Comparison of ENCODE assay signal across 24 mouse cellular contexts in the genomic region with DNA sequence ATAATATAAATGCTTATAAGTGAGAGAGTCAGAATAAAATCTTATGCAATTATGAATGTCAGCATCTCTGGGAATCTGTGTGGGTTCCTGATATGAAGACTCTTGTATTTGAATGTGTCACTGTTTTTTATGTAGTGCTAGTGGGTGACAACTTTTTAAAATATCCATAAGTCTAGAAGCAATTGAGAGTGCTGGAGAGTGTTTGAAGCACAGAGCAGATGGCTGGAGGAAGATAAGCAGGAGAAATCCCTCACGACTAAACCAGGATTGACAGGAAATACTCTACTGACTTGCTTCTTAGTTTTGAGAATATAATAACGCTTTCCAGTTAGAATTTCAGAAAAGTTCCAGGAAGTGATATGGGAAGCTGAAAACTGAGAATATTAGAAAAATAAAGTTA.
DNase-seq lines count a peak whose midpoint lies in the region; ATAC-seq lines count a peak whose summit lies in the region.
"Had no signal": no experiment of that assay in that cellular context is flagged by ENCODE, and none has a peak within 500 bp of the region (broad histone marks: within the 10 kb centered on the region; RNA-seq: fewer than 3 reads in every experiment).

No protein-coding gene starts in this region.

- H3K4me1 ChIP-seq in midbrain, embryonic 11.5 days (ENCODE audit: control insufficient read depth, insufficient read depth, low read length): no peaks in the 10 kb centered on the region
- H3K4me1 ChIP-seq in midbrain, embryonic 10.5 days: no peaks in the 10 kb centered on the region
- H3K4me1 ChIP-seq: embryonic facial prominence, embryonic 12.5 days; heart, embryonic 15.5 days; hindbrain, embryonic 13.5 days had no signal

- intact Hi-C loops in left cerebral cortex, postnatal 14 days (cut with DNase I): no loop called here

- H3K4me3 ChIP-seq in midbrain, embryonic 11.5 days (ENCODE audit: low read depth, low read length): no peak overlapping the region
- H3K4me3 ChIP-seq in midbrain, embryonic 10.5 days: no peak overlapping the region
- H3K4me3 ChIP-seq: embryonic facial prominence, embryonic 12.5 days; heart, adult 2 months; heart, embryonic 15.5 days; hindbrain, embryonic 13.5 days had no signal

- no peaks in the 10 kb centered on the region for H3K9me3 ChIP-seq in midbrain, embryonic 11.5 days (ENCODE audit: control insufficient read depth, low read length)
- no peaks in the 10 kb centered on the region for H3K9me3 ChIP-seq in midbrain, embryonic 10.5 days (replicated peaks)
- H3K9me3 ChIP-seq: embryonic facial prominence, embryonic 12.5 days; heart, embryonic 15.5 days; hindbrain, embryonic 13.5 days had no signal

- H3K9ac ChIP-seq in midbrain, embryonic 11.5 days (ENCODE audit: low read length): no peak overlapping the region
- H3K9ac ChIP-seq: embryonic facial prominence, embryonic 12.5 days; heart, embryonic 15.5 days; hindbrain, embryonic 13.5 days had no signal

- no peaks in the 10 kb centered on the region for H3K27me3 ChIP-seq in midbrain, embryonic 11.5 days (ENCODE audit: control insufficient read depth, insufficient read depth, low read length)
- no peaks in the 10 kb centered on the region for H3K27me3 ChIP-seq in midbrain, embryonic 10.5 days (ENCODE audit: low read depth, poor library complexity, severe bottlenecking)
- H3K27me3 ChIP-seq: CH12.LX; embryonic facial prominence, embryonic 12.5 days; heart, embryonic 15.5 days; hindbrain, embryonic 13.5 days; Patski had no signal

- 72% methylated on average over 2 of the region's 2 CpGs for WGBS in midbrain, embryonic 11.5 days
- WGBS in midbrain, embryonic 10.5 days: 85% methylated on average over 2 of the region's 2 CpGs

- no peaks in the 10 kb centered on the region for H3K36me3 ChIP-seq in midbrain, embryonic 11.5 days (ENCODE audit: control insufficient read depth, insufficient read depth, low read length)
- no peaks in the 10 kb centered on the region for H3K36me3 ChIP-seq in midbrain, embryonic 10.5 days
- H3K36me3 ChIP-seq: embryonic facial prominence, embryonic 12.5 days; heart, embryonic 15.5 days; hindbrain, embryonic 13.5 days had no signal

- no peak overlapping the region for H3K4me2 ChIP-seq in midbrain, embryonic 11.5 days
- H3K4me2 ChIP-seq: embryonic facial prominence, embryonic 12.5 days; heart, embryonic 11.5 days; heart, embryonic 15.5 days; hindbrain, embryonic 13.5 days had no signal

- no peak overlapping the region for H3K27ac ChIP-seq in midbrain, embryonic 11.5 days (ENCODE audit: low read depth, low read length)
- no peak overlapping the region for H3K27ac ChIP-seq in midbrain, embryonic 10.5 days (replicated peaks)
- H3K27ac ChIP-seq: embryonic facial prominence, embryonic 12.5 days; heart, adult 2 months; heart, embryonic 15.5 days; hindbrain, embryonic 13.5 days; hindbrain, postnatal 0 days had no signal

- peak; percentile 52 to 62 for DNase-seq in frontal cortex, adult 2 months (ENCODE audit: extremely low spot score in 1 of 2, low spot score in 1 of 2)
- DNase-seq in frontal cortex, postnatal 10 days (ENCODE audit: low spot score in 2 of 2): no peak
- DNase-seq in midbrain, embryonic 11.5 days (ENCODE audit: low spot score, missing footprints): peak; percentile 53
- DNase-seq in midbrain, embryonic 10.5 days (ENCODE audit: low spot score): no peak
- peak; percentile 71 for DNase-seq in brain, adult 2 months (ENCODE audit: low read depth, low spot score)
- peak; percentile 7 to 31 for DNase-seq in left cerebral cortex, postnatal 14 days (ENCODE audit: low spot score in 2 of 2)
- no peak for DNase-seq in kidney, postnatal 36 days
- DNase-seq: adrenal gland, adult 8-10 months; adrenal gland, postnatal 36 days; cerebellum, adult 11-12 months; cerebellum, adult 9-10 months; cerebellum, postnatal 25 days; gastrocnemius, postnatal 14 days; heart, adult 2 months; heart, postnatal 14 days had no signal

- ATAC-seq in midbrain, embryonic 11.5 days (ENCODE audit: low FRiP score): no peak
- ATAC-seq: activated CD4-positive, CD25-positive, alpha-beta regulatory T cell, adult 4 months; forebrain, embryonic 16.5 days; hindbrain, postnatal 0 days; Patski had no signal

Comparison
In these comparisons a context has a peak if more than half of its experiments do, and no peak if none do; other contexts are left out.
1. DNase-seq: peak in frontal cortex, adult 2 months (2 of 2), midbrain, embryonic 11.5 days (single experiment), brain, adult 2 months (single experiment) and left cerebral cortex, postnatal 14 days (2 of 2); none in frontal cortex, postnatal 10 days (0 of 2), midbrain, embryonic 10.5 days (single experiment) and kidney, postnatal 36 days (0 of 2).